Mouse (Mus musculus) heart, postnatal 10 days (tissue): ENCODE data around the gene Cd247. TPM values are rescaled to one million over a fixed set of nuclear protein-coding genes. Genes with fewer than 3 reads are reported as not detected.

ENCODE experiments used
- DNase-seq, 2 experiments: peaks; one replicate each; pipeline ENCODE4 v3.0.0; 2021
- intact Hi-C: fragments of 180-260 bp; cut with DNase I; formaldehyde crosslinking; loops from one replicate; pipeline ENCODE4 v1.15.1; 2025
- total RNA-seq, 2 experiments: library from RNA; stranded (reverse); gene quantifications; 2 replicates each; pipeline ENCODE4 v1.2.3; 2021

Gene Cd247
- total RNA-seq, 2 experiments from 2014 or later = 1.7 TPM

- DNase-seq = no peak
- intact Hi-C loops = no loop called here
These were observed 59.9 kb downstream of the Cd247 start for GRCm38 (mm10) chr1:165848417-165848816.

GRCm38 (mm10) chr1:165848881-165849280, 60.4 kb downstream of the Cd247 start:
- DNase-seq = no peak
- intact Hi-C loops = no loop called here

- DNase-seq = no peak
- intact Hi-C loops = no loop called here
These were observed 61.3 kb downstream of the Cd247 start for GRCm38 (mm10) chr1:165849458-165850445.

GRCm38 (mm10) chr1:165852131-165852530, 63.6 kb downstream of the Cd247 start:
- DNase-seq = no peak
- intact Hi-C loops = loop anchor here (2.0 kb wide), 2 partner anchors 115 to 301 kb away; no protein-coding TSS in a partner anchor

- intact Hi-C loops = loop anchor here (2.0 kb wide), 2 partner anchors 114 to 300 kb away; no protein-coding TSS in a partner anchor
- no peak for DNase-seq
These were observed 64.7 kb downstream of the Cd247 start for GRCm38 (mm10) chr1:165853131-165853721.

- intact Hi-C loops = loop anchor here (2.0 kb wide), 2 partner anchors 113 to 299 kb away; no protein-coding TSS in a partner anchor
- peak; percentile 61 to 80 for DNase-seq
These were observed 65.4 kb downstream of the Cd247 start for GRCm38 (mm10) chr1:165853729-165854420.

- intact Hi-C loops = no loop called here
These were observed 67.5 kb downstream of the Cd247 start for GRCm38 (mm10) chr1:165855759-165856545.

GRCm38 (mm10) chr1:165857279-165857678, 68.8 kb downstream of the Cd247 start:
- intact Hi-C loops = no loop called here
- no peak for DNase-seq

More at GRCm38 (mm10) chr1:165855759-165856545, 67.5 kb downstream of the Cd247 start:
- no peak for DNase-seq

GRCm38 (mm10) chr1:165858356-165858755, 69.9 kb downstream of the Cd247 start:
- no peak for DNase-seq
- intact Hi-C loops = loop anchor here (1.0 kb wide), 1 partner anchor 78 kb away; no protein-coding TSS in a partner anchor

- DNase-seq = no peak
- intact Hi-C loops = no loop called here
These were observed 72.1 kb downstream of the Cd247 start for GRCm38 (mm10) chr1:165860373-165861234.

- intact Hi-C loops = no loop called here
- DNase-seq = no peak
These were observed 72.7 kb downstream of the Cd247 start for GRCm38 (mm10) chr1:165861235-165861609.

- intact Hi-C loops = no loop called here
These were observed 73.6 kb downstream of the Cd247 start for GRCm38 (mm10) chr1:165862059-165862458.

GRCm38 (mm10) chr1:165864864-165865795, 76.6 kb downstream of the Cd247 start:
- intact Hi-C loops = no loop called here
- DNase-seq = no peak

More at GRCm38 (mm10) chr1:165862059-165862458, 73.6 kb downstream of the Cd247 start:
- DNase-seq = no peak

- DNase-seq = no peak
- intact Hi-C loops = no loop called here
These were observed 78.3 kb downstream of the Cd247 start for GRCm38 (mm10) chr1:165866630-165867280.

GRCm38 (mm10) chr1:165868659-165869058, 80.2 kb downstream of the Cd247 start:
- intact Hi-C loops = no loop called here
- no peak for DNase-seq

GRCm38 (mm10) chr1:165874645-165875044, 86.2 kb downstream of the Cd247 start:
- DNase-seq = no peak
- intact Hi-C loops = loop anchor here (10.0 kb wide), 1 partner anchor 200 kb away; no protein-coding TSS in a partner anchor

GRCm38 (mm10) chr1:165875520-165876284, 87.2 kb downstream of the Cd247 start:
- intact Hi-C loops = loop anchor here (10.0 kb wide), 1 partner anchor 201 kb away; no protein-coding TSS in a partner anchor

More at GRCm38 (mm10) chr1:165875520-165876284, 87.2 kb downstream of the Cd247 start:
- DNase-seq = no peak
